Mouse (Mus musculus) kidney, postnatal 10 days (tissue): ENCODE results near the gene Zfp511.

Source experiments
- DNase-seq: peaks from one replicate; pipeline ENCODE4 v3.0.0; 2021; ENCODE audit warnings: mixed read lengths

Zfp511 gene

GRCm38 (mm10) chr7:140049115-140049689 is 13.0 kb downstream of the Zfp511 start:
- DNase-seq: peak; percentile 48

- DNase-seq: no peak
Observed at GRCm38 (mm10) chr7:140054124-140054523, 17.9 kb downstream of the Zfp511 start.

DNA sequence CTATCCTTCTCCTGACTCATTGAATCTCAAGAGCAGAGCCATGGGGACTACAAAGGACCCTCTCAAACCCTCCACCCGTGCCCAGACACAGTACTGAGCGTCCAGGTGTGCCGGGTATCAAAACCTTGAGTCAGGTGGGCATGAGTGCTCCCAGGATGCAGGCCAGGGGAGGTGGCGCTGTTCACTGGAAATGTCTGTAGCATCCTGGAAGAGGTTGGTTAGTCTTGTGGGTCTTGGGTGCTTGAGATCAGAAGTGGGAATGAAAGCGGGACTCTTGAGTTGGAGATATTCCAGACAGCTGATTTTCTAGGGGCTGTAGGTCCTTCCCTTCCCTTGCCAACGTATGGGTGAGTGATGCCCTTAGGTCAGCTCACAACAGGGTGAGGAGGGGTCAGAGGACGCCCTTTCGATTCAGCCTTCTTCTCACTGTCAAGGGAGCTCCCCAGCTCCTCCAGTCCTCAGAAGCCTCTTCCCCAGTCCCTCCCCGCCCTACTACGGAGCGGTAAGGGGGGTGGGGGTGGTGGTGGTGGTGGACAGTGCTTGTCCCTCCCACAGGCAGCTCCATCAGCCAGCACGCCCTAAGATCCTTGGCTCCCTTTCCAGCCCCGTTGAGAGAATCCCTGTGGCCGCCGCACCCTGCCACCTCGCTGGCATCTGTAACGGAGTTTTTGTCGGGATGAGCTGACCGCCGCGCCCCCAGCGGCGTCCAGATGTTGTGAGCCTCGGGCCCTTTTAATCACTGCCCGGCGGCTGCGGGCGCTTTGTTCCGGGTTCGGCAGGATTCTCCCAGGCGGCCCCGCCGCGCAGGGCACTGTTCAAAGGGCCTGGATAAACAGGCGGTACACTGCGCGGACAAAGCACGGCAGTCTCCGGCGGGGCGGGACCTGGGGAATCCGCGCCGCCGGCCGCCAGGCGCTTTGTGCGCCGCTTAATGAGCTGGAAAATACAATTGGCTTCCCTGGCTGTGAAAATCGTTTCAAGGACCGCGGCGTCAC is 21.5 kb downstream of the Zfp511 start:
- DNase-seq: peak; percentile 66

GRCm38 (mm10) chr7:140058528-140058927 is 22.3 kb downstream of the Zfp511 start:
- DNase-seq: no peak

DNA sequence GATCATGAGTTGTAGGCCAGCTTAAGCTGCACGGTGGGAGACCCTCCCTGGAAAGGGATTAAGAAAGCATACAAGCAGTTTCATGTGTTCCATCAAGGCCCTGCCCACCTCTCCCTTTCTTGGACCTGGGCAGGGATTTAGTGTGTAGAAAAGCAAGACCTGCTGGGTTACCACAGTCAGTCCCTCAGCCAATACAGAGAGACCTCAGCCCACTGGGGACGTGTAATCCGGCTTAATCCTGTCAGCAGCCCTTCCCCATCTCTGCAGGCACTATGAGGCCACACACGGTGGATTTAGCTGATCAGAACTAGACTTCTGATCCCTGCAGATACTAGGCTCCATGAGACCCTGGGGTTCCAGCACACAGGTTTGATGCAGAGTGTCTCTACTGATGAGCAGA is 23.4 kb downstream of the Zfp511 start:
- no peak for DNase-seq

DNA sequence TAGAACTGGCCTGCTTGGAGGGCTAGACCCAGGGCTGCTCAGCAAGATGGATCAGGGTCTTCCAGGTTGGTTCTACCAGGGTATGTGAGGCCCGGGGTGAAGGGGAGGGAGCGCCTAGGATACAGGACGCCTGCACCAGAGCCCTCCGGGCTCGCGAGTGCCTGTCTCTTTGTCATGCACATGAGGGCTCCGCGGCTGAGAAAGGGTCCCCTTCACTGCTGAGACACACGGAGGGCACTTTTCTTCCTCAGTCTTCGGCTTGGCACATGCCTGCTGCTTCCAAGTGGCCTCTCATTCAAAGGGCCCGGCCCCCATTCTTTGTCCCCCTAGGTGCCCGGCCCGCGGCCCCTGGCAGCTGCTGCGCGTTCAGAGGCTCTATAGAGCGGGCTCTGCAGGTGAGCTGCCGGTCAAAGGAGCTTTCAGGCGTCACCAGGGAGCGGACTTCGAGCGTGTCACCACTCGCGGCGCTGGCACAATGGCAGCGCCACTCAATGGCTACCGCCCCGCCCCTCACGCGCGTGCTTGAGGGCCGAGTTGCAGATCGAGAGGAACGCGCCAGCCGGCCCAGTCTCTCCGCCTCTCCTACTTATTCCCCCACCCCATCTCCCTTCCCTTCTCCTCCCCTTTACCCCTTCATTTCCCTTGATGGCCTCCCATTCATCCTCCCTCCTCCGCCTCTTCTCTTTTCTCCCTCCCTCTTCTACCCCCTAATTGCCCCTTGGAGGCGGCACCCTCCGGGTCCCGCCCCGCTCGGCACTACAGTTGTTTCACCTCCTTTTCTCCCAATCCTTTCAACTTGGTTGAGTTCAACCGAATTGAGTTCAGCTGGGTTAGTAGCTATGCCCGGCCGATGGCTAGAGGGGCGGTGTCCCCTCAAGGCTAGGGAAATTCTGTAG is 25.0 kb downstream of the Zfp511 start:
- peak; percentile 52 for DNase-seq

DNA sequence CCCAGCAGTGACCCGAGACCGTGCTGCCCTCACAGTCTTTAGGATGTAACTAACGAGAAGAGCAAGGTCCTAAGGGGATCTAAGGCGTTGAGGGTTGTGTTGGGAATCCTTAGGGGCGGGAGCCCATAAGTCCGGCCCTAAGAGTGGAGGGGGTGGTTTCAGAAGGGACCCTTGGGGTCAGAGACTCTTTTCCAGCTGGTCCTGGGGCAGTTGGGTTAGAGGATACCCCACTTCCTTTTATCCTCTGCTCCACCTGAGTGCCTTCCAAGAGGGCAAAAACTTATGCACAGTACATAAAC is 25.6 kb downstream of the Zfp511 start:
- DNase-seq: no peak

GRCm38 (mm10) chr7:140062307-140062706 is 26.1 kb downstream of the Zfp511 start:
- DNase-seq: peak; percentile 51

DNA sequence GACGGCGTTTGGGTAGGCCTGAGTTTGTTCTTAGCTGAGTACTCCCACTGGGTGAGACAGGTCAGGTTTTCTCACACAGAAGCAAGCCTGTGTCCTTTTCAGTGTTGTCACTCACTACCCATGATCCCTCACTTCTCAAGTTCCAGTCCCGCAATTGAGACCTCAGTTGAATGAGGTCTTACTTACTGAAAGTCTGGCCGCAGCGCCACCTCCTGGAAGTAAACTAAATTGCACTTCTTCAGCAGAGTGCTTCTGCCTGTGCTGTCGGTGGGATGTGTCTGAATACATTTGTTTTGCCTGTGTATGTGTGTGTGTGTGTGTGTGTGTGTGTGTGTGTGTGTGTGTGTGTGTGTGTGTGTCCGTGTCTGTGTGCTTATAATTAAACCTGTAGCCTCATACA is 26.9 kb downstream of the Zfp511 start:
- peak; percentile 83 for DNase-seq

DNA sequence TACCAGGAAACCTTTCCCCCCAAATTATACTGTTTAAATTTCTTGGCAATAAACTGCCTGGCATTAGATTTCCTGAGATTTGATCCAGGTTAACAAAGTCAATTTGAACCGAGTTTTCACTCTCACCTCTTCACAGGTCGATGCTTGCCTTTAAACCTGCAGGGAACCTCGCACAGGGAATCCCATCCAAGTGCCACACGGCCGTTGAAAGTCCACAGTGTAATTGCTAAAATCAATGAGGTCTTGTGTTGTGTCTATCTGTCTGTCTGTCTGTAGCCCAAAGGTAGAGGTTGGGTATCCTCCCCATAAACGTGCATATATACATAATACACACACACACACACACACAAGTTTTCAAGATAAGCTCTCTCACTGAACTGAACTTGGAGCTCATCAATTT is 31.2 kb downstream of the Zfp511 start:
- DNase-seq: no peak

- no peak for DNase-seq
Observed at GRCm38 (mm10) chr7:140070042-140070711, 34.0 kb downstream of the Zfp511 start.

- no peak for DNase-seq
Observed at GRCm38 (mm10) chr7:140077698-140078097, 41.5 kb downstream of the Zfp511 start.

DNA sequence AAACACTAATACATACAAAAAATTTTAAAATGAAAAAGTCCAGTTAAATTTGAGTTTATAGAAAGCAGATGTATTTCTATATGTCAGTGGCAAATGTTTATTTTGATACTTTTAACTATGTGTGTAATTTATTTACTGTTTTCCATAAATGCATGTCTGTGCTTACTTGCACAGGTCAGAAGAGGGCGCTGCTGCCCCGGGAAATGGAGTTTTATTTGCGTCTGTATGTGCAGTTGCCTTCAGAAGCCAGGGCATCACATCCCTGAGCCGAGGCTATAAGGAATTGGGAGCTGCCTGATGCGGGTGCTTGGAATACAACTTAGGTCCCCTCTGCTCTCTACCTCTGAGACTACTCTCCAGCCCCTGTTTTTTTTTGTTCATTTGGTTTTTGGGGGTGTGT is 42.5 kb downstream of the Zfp511 start:
- peak; percentile 84 for DNase-seq

GRCm38 (mm10) chr7:140080503-140081156 is 44.4 kb downstream of the Zfp511 start:
- DNase-seq: peak; percentile 81

- no peak for DNase-seq
Observed at GRCm38 (mm10) chr7:140081408-140082241, 45.4 kb downstream of the Zfp511 start.

DNA sequence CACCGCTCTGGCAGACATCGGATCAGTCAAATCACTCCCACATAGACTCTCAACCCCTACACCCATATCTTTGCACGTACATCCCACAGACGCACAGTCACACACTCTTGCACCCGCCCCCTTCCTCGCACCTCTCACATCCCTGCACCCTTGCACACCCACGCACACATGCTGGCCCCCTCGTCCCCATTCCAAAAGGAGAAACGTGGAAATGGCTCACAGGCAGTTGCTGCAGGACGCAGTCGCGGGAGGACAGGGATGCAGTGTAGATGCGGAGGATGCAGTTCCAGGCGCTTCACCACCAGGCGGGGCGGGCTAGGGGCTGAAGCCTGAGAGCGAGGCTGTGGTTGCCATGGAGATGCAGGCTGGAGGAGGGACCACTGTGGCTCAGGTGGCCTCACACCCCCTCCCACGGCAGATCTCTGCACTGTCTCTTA is 46.1 kb downstream of the Zfp511 start, which contains the start of gene Caly:
Gene Caly (minus strand): TSS at position 307 of the 437 bp plus-strand sequence.
- peak; percentile 65 for DNase-seq
